In genomic region chr2:166305044-166306002, GRCm38 (mm10) we compare ENCODE assay signal across 8 mouse cellular contexts.
DNase-seq lines count a peak whose midpoint lies in the region; ATAC-seq and TF ChIP-seq lines count a peak whose summit lies in the region.

No protein-coding gene starts in this region.

- no peak overlapping the region for H3K9ac ChIP-seq in heart, embryonic 15.5 days
- H3K9ac ChIP-seq in heart, adult 2 months (ENCODE audit: low read depth, low read length) = no peak overlapping the region
- no peak overlapping the region for H3K9ac ChIP-seq in hindbrain, embryonic 11.5 days (ENCODE audit: low read depth, low read length)
- no peak overlapping the region for H3K9ac ChIP-seq in midbrain, embryonic 13.5 days (replicated peaks)

- H3K27me3 ChIP-seq in heart, embryonic 15.5 days = no peaks in the 10 kb centered on the region
- no peaks in the 10 kb centered on the region for H3K27me3 ChIP-seq in heart, adult 2 months (ENCODE audit: control insufficient read depth, insufficient read depth, low read length)
- peaks cover 2% of the 10 kb centered on the region; the same call in 1 of the 2 replicates for H3K27me3 ChIP-seq in hindbrain, embryonic 11.5 days (ENCODE audit: control insufficient read depth, insufficient read depth, low read length)
- H3K27me3 ChIP-seq in midbrain, embryonic 13.5 days = peaks cover 51% of the 10 kb centered on the region

- H3K79me2 ChIP-seq in heart, adult 2 months (replicated peaks; ENCODE audit: control insufficient read depth, insufficient read depth, low read length) = no peaks in the 10 kb centered on the region

- peak; percentile 61 for ATAC-seq in heart, embryonic 15.5 days (replicated peaks; ENCODE audit: insufficient number of reproducible peaks, insufficient read depth, low FRiP score, low read depth)
- ATAC-seq in hindbrain, embryonic 11.5 days (ENCODE audit: low FRiP score) = 0 out of 2 replicates have a peak, but pooled peaks have one; percentile 54
- peak; percentile 68; the same call in 1 of the 2 replicates for ATAC-seq in midbrain, embryonic 13.5 days
- ATAC-seq in megakaryocyte, adult 5-6 weeks (ENCODE audit: poor library complexity, severe bottlenecking) = no peak

- no peak for TF ChIP-seq EP300 in heart, adult 2 months (IDR thresholded peaks at IDR 0.05; ENCODE audit: insufficient read depth, low read depth, low read length)

- DNase-seq in heart, adult 2 months = no peak
- peak; percentile 62 to 63 for DNase-seq in adrenal gland, postnatal 36 days
- DNase-seq in hindbrain, embryonic 11.5 days (ENCODE audit: low spot score) = peak; percentile 47
- DNase-seq in kidney, postnatal 36 days = no peak
- DNase-seq in c-Kit-positive CD71-positive TER-119-positive erythroid progenitor cells, embryonic 14.5 days (ENCODE audit: low spot score) = no peak

- H3K9me3 ChIP-seq in heart, embryonic 15.5 days (replicated peaks) = no peaks in the 10 kb centered on the region
- H3K9me3 ChIP-seq in hindbrain, embryonic 11.5 days (ENCODE audit: control insufficient read depth, low read length) = no peaks in the 10 kb centered on the region
- H3K9me3 ChIP-seq in midbrain, embryonic 13.5 days = no peaks in the 10 kb centered on the region

- intact Hi-C loops in heart, adult 2 months (cut with DNase I) = no loop called here

- H3K4me3 ChIP-seq in heart, embryonic 15.5 days = no peak overlapping the region
- H3K4me3 ChIP-seq in heart, adult 2 months = no peak overlapping the region
- H3K4me3 ChIP-seq in hindbrain, embryonic 11.5 days (ENCODE audit: low read depth, low read length) = no peak overlapping the region
- H3K4me3 ChIP-seq in midbrain, embryonic 13.5 days (replicated peaks) = no peak overlapping the region

- no peak for TF ChIP-seq CTCF in heart, adult 2 months (IDR thresholded peaks at IDR 0.05)

- H3K4me1 ChIP-seq in heart, embryonic 15.5 days (replicated peaks) = peaks cover 26% of the 10 kb centered on the region
- peaks cover 2% of the 10 kb centered on the region for H3K4me1 ChIP-seq in heart, adult 2 months (ENCODE audit: control insufficient read depth, insufficient read depth, low read length)
- H3K4me1 ChIP-seq in hindbrain, embryonic 11.5 days (replicated peaks; ENCODE audit: control insufficient read depth, insufficient read depth, low read length) = peaks cover 8% of the 10 kb centered on the region
- peaks cover 39% of the 10 kb centered on the region for H3K4me1 ChIP-seq in midbrain, embryonic 13.5 days (replicated peaks)

- 62% methylated on average over 30 of the region's 30 CpGs for WGBS in heart, embryonic 15.5 days
- WGBS in heart, adult 2 months = 71% methylated on average over 30 of the region's 30 CpGs
- 68% methylated on average over 30 of the region's 30 CpGs for WGBS in hindbrain, embryonic 11.5 days
- 57% methylated on average over 30 of the region's 30 CpGs for WGBS in midbrain, embryonic 13.5 days

- no peak overlapping the region for H3K4me2 ChIP-seq in heart, embryonic 15.5 days
- no peak overlapping the region for H3K4me2 ChIP-seq in hindbrain, embryonic 11.5 days (replicated peaks; ENCODE audit: low read depth, low read length)
- H3K4me2 ChIP-seq in midbrain, embryonic 13.5 days (replicated peaks) = no peak overlapping the region

- peak overlapping the region; percentile 72 for H3K27ac ChIP-seq in heart, embryonic 15.5 days
- no peak overlapping the region for H3K27ac ChIP-seq in heart, adult 2 months
- no peak overlapping the region for H3K27ac ChIP-seq in hindbrain, embryonic 11.5 days (ENCODE audit: low read depth, low read length)
- peak overlapping the region; percentile 62; the same call in 1 of the 2 replicates for H3K27ac ChIP-seq in midbrain, embryonic 13.5 days

- TF ChIP-seq POLR2A in heart, adult 2 months (IDR thresholded peaks at IDR 0.05; ENCODE audit: insufficient read depth, low read depth, low read length) = no peak

- no peaks in the 10 kb centered on the region for H3K36me3 ChIP-seq in heart, embryonic 15.5 days
- no peaks in the 10 kb centered on the region for H3K36me3 ChIP-seq in heart, adult 2 months (ENCODE audit: control insufficient read depth, insufficient read depth, low read length)
- H3K36me3 ChIP-seq in hindbrain, embryonic 11.5 days (ENCODE audit: control insufficient read depth, insufficient read depth, low read length) = no peaks in the 10 kb centered on the region
- no peaks in the 10 kb centered on the region for H3K36me3 ChIP-seq in midbrain, embryonic 13.5 days

Comparison
In these comparisons a context has a peak if more than half of its experiments do, and no peak if none do; other contexts are left out.
1. H3K27ac ChIP-seq: peak in heart, embryonic 15.5 days (single experiment) and midbrain, embryonic 13.5 days (single experiment); none in heart, adult 2 months (single experiment) and hindbrain, embryonic 11.5 days (single experiment).
2. DNase-seq: peak in adrenal gland, postnatal 36 days (2 of 2) and hindbrain, embryonic 11.5 days (single experiment); none in heart, adult 2 months (0 of 2), kidney, postnatal 36 days (0 of 2) and c-Kit-positive CD71-positive TER-119-positive erythroid progenitor cells, embryonic 14.5 days (single experiment).